Mouse (Mus musculus) liver, postnatal 0 days (tissue): ENCODE measurements around the gene Hivep2.

Experiments
- CTCF ChIP-seq: sonication (generic); IDR thresholded peaks from 2 replicates; pipeline ENCODE4 v1.5.1; 2016; ENCODE audit warnings: antibody characterized with exemption, low read depth
- EP300 ChIP-seq: IDR thresholded peaks from 2 replicates; pipeline ENCODE4 v1.6.1; 2016; ENCODE audit warnings: antibody characterized with exemption, low read depth, mild to moderate bottlenecking

DNA sequence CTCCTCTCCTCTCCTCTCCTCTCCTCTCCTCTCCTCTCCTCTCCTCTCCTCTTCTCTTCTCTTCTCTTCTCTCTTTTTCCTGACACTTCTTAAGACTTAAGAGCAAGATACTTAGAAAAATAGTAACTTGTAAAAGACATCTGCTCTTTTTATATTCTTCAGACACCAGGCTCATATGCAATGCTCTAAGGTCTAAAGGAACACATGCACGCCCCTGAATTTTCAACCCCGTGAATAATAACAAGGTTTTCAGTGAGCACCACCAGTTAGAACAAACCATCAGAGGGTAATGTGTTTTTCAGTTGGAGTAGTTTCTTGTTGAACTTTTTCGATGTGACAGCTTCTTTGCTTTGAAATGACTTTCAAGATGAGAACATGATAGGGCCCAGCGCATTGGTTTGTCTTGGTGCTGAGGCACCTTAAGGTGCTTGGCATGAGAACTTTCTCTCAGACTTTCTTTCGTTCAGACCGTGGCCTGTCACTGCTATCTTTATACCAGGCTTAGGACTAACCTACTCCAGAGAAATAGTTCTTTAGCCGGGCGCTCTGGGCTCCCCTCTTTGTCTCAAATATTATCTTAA, 86.3 kb downstream of the Hivep2 start:
- TF ChIP-seq EP300 (no peak), CTCF (no peak)
